Mouse (Mus musculus) stomach, postnatal 0 days (tissue): ENCODE measurements around the gene Tbkbp1.

Experiments
- CTCF ChIP-seq: IDR thresholded peaks from 2 replicates; pipeline ENCODE4 v1.5.1; 2016; ENCODE audit warnings: antibody characterized with exemption, low read depth, mild to moderate bottlenecking, moderate library complexity
- EP300 ChIP-seq: optimal IDR thresholded peaks from 2 replicates; pipeline ENCODE3; 2016; ENCODE audit warnings: antibody characterized with exemption

DNA sequence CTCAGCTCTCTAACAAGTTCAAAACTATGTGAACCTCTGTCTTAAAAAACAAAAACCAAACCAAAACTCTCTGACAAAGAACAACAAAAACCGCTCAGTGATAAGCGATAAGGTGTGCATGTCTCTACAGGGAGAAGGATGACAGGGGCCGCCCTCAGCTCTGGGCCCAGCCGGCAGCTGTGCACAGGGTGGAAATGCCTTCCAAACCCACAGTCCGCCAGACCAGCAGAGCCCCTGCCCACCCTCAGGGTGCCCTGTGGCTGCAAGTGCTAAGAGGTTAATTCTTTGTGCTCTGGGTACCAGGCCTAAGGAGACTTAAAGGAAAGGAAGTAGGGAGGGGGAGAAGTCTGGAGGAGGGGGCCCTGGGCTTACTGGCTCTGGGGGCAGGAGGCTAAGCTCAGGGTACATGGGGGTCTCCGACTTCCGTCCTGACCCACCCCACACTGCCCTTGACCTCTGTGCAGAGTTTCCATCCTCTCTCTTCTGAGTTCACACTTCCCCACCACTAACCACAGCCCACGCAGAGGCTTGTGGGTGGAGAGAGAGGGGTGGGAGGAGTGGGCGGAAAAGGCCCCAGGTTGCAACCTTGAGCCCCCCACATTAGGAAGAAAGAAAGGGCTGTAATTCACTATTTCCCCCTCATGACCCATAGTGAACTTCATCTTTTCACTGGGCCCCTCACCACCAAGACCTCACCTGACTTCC lies 7.9 kb downstream of the Tbkbp1 start:
- TF ChIP-seq CTCF (no peak), EP300 (no peak)
